Mouse (Mus musculus): ENCODE results near the gene Tssk3. TPM values are rescaled to one million over a fixed set of nuclear protein-coding genes. Genes with fewer than 3 reads are reported as not detected.
A peak's percentile ranks its signal among the peaks of the same experiment; 100 is the strongest.

Gene Tssk3
- polyA plus RNA-seq, 1 experiment = not detected

- DNase-seq = peak; percentile 93
- Histone ChIP-seq H3K4me1 (ENCODE audit: control insufficient read depth, insufficient read depth, low read length) (no peaks in the 10 kb centered on the region; the same call in 1 of the 2 replicates), H3K36me3 (ENCODE audit: control insufficient read depth, insufficient read depth, low read length) (no peaks in the 10 kb centered on the region)
These were observed 10.1 kb upstream of the Tssk3 start for GRCm38 (mm10) chr4:129500607-129501566.

DNA sequence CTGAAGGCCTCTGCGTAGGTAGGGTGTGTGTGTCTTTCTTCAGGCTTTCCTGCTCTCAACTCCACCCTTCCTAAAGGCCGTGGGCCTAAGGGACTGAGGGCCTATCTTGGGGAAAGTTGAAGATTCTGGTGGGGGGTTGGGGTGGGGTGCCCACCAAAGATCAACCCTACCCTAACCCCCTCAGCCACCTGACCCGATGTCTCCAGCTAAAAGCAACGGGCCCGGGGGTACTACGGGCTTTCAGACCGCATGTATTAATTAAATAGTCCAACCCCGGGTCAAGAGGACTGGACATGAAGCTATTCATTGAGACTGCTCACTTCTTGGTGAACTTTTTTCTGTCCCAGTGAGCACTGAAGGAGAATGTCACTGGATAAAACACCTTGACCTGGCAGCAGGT lies 9.2 kb upstream of the Tssk3 start:
- no peak for DNase-seq
- WGBS = 70% methylated on average over 8 of the region's 8 CpGs
- Histone ChIP-seq H3K4me1 (ENCODE audit: control insufficient read depth, insufficient read depth, low read length) (no peaks in the 10 kb centered on the region; the same call in 1 of the 2 replicates), H3K27me3 (replicated peaks; ENCODE audit: control insufficient read depth, insufficient read depth, low read length) (no peaks in the 10 kb centered on the region), H3K4me3 (ENCODE audit: insufficient read depth, low read depth, low read length) (peak overlapping the region; percentile 86; the same call in 1 of the 2 replicates), H3K36me3 (ENCODE audit: control insufficient read depth, insufficient read depth, low read length) (no peaks in the 10 kb centered on the region), H3K27ac (ENCODE audit: insufficient read depth, low read depth, low read length) (peak overlapping the region; percentile 99; the same call in 1 of the 2 replicates)
- TF ChIP-seq POLR2A (IDR thresholded peaks at IDR 0.05; ENCODE audit: low read depth, low read length) = no peak
- no peak for TF ChIP-seq CTCF (conservative IDR thresholded peaks at IDR 0.05; ENCODE audit: insufficient read depth, insufficient read length, low read depth, low read length)

More at GRCm38 (mm10) chr4:129500607-129501566, 10.1 kb upstream of the Tssk3 start:
- TF ChIP-seq CTCF (conservative IDR thresholded peaks at IDR 0.05; ENCODE audit: insufficient read depth, insufficient read length, low read depth, low read length) (no peak), POLR2A (IDR thresholded peaks at IDR 0.05; ENCODE audit: low read depth, low read length) (peak; percentile 78)
- WGBS = 2% methylated on average over 45 of the region's 49 CpGs
- H3K27me3 ChIP-seq (replicated peaks; ENCODE audit: control insufficient read depth, insufficient read depth, low read length) = no peaks in the 10 kb centered on the region
- H3K4me3 ChIP-seq (ENCODE audit: insufficient read depth, low read depth, low read length) = peak overlapping the region; percentile 86
- H3K27ac ChIP-seq (ENCODE audit: insufficient read depth, low read depth, low read length) = peak overlapping the region; percentile 99

DNA sequence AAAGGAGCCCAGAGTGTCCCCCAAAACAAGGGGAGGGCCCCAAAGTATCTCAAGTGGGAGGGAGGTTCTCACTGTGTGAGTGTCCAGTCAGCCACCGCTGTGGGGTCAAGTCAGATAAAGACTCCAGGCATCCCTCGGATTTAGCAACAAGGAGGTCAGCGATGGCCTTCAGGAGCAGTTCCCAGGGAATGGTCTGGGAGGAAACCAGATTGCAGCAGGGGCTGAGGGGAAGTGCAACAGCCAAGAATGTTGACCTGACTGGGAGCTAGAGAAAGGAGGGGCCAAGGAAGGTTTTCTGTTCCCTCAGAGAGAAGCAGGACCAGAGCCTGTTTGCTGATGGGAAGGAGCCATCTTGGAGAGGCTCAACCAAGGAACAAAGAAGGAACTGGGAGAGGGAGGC lies 8.1 kb upstream of the Tssk3 start:
- no peak for TF ChIP-seq CTCF (conservative IDR thresholded peaks at IDR 0.05; ENCODE audit: insufficient read depth, insufficient read length, low read depth, low read length)
- no peak for TF ChIP-seq POLR2A (IDR thresholded peaks at IDR 0.05; ENCODE audit: low read depth, low read length)
- WGBS = 74% methylated on average over 3 of the region's 3 CpGs
- peak; percentile 49 for DNase-seq
- Histone ChIP-seq H3K4me1 (ENCODE audit: control insufficient read depth, insufficient read depth, low read length) (no peaks in the 10 kb centered on the region; the same call in 1 of the 2 replicates), H3K27ac (ENCODE audit: insufficient read depth, low read depth, low read length) (peak overlapping the region; percentile 46; the same call in 1 of the 2 replicates), H3K27me3 (replicated peaks; ENCODE audit: control insufficient read depth, insufficient read depth, low read length) (no peaks in the 10 kb centered on the region), H3K36me3 (ENCODE audit: control insufficient read depth, insufficient read depth, low read length) (no peaks in the 10 kb centered on the region), H3K4me3 (ENCODE audit: insufficient read depth, low read depth, low read length) (no peak overlapping the region)

- H3K4me1 ChIP-seq (ENCODE audit: control insufficient read depth, insufficient read depth, low read length) = peaks cover 3% of the 10 kb centered on the region; the same call in 1 of the 2 replicates
- DNase-seq = peak; percentile 81
- WGBS = 41% methylated on average over 6 of the region's 6 CpGs
- H3K4me3 ChIP-seq (ENCODE audit: insufficient read depth, low read depth, low read length) = no peak overlapping the region
- no peak for TF ChIP-seq CTCF (conservative IDR thresholded peaks at IDR 0.05; ENCODE audit: insufficient read depth, insufficient read length, low read depth, low read length)
- no peak for TF ChIP-seq POLR2A (IDR thresholded peaks at IDR 0.05; ENCODE audit: low read depth, low read length)
- peak overlapping the region; percentile 87 for H3K27ac ChIP-seq (ENCODE audit: insufficient read depth, low read depth, low read length)
- H3K27me3 ChIP-seq (replicated peaks; ENCODE audit: control insufficient read depth, insufficient read depth, low read length) = no peaks in the 10 kb centered on the region
- no peaks in the 10 kb centered on the region for H3K36me3 ChIP-seq (ENCODE audit: control insufficient read depth, insufficient read depth, low read length)
These were observed 5.8 kb upstream of the Tssk3 start for GRCm38 (mm10) chr4:129496631-129497030.

DNA sequence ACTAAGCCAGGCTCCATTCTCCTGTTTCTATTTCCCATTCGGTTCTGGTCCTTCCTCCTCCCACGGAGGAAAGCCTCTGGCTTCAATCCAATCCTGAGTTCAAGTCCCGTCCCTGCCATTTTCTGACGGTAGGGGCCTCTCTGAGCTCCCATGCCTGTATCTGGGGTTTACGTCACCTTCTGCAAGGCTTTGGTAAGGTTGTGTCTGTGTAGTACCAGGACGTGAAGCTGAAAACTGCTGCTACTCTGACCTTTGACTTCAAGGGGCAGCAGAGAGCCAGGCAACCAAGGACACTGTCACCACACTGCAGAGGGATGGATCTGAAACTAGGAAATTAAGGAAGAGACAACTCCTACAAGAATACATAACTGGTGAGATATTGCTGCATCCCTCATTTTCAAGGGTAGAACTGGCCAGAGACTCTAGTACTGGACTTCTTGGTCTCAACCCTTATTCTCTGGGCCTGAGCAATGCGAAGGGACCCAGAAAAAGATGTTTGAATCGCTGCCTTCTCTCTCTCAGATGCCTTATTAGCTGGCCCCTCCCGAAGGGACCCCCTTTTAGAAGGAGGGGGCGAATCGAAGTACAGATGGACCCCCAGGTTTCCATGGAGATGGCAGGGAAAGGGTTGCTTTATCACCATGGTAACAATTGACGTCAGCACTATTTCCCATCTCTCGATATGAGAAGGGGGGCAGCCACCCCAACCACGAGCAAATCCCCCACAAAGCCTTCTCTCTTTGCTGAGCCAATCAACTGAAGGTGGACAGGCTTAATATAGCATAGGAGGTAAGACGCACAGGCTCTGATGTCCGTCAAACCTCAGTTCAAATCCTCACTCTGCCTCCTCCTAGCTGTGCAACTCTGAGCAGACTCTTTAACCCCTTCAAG lies 5.1 kb upstream of the Tssk3 start:
- H3K27ac ChIP-seq (ENCODE audit: insufficient read depth, low read depth, low read length) = peak overlapping the region; percentile 87
- H3K4me3 ChIP-seq (ENCODE audit: insufficient read depth, low read depth, low read length) = no peak overlapping the region
- peak; percentile 42 for DNase-seq
- no peaks in the 10 kb centered on the region for H3K27me3 ChIP-seq (replicated peaks; ENCODE audit: control insufficient read depth, insufficient read depth, low read length)
- H3K4me1 ChIP-seq (ENCODE audit: control insufficient read depth, insufficient read depth, low read length) = 0 out of 2 replicates have a peak, but pooled peaks cover 8% of the 10 kb centered on the region
- 47% methylated on average over 16 of the region's 16 CpGs for WGBS
- TF ChIP-seq CTCF (conservative IDR thresholded peaks at IDR 0.05; ENCODE audit: insufficient read depth, insufficient read length, low read depth, low read length) = peak; percentile 41
- TF ChIP-seq POLR2A (IDR thresholded peaks at IDR 0.05; ENCODE audit: low read depth, low read length) = no peak
- no peaks in the 10 kb centered on the region for H3K36me3 ChIP-seq (ENCODE audit: control insufficient read depth, insufficient read depth, low read length)

DNA sequence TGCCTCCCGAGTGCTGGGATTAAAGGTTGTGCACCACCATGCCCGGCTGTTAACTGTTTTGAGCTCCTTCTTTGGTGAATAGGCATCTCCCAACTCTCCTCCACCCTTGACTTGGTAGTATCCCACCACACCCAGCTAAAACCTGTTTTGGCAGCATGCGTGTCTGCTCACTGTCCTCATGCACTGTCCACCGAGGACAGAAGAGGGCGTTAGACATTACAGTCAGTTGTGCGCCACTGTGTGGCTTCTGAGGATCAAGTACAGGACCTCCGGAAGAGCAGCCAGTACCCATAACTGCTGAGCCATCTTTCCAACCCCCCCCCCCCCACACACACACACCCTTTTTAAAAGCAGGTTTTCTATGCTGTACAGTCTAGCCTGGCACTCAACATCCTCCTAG lies 3.9 kb upstream of the Tssk3 start:
- Histone ChIP-seq H3K36me3 (ENCODE audit: control insufficient read depth, insufficient read depth, low read length) (no peaks in the 10 kb centered on the region), H3K27ac (ENCODE audit: insufficient read depth, low read depth, low read length) (no peak overlapping the region), H3K4me3 (ENCODE audit: insufficient read depth, low read depth, low read length) (no peak overlapping the region), H3K27me3 (replicated peaks; ENCODE audit: control insufficient read depth, insufficient read depth, low read length) (no peaks in the 10 kb centered on the region), H3K4me1 (ENCODE audit: control insufficient read depth, insufficient read depth, low read length) (0 out of 2 replicates have a peak, but pooled peaks cover 8% of the 10 kb centered on the region)
- DNase-seq = peak; percentile 49
- 70% methylated on average over 7 of the region's 7 CpGs for WGBS
- TF ChIP-seq POLR2A (IDR thresholded peaks at IDR 0.05; ENCODE audit: low read depth, low read length) (no peak), CTCF (conservative IDR thresholded peaks at IDR 0.05; ENCODE audit: insufficient read depth, insufficient read length, low read depth, low read length) (peak; percentile 53)
